Mouse (Mus musculus) stomach, adult 2 months (tissue): ENCODE results near the gene Vsig1. TPM values are rescaled to one million over a fixed set of nuclear protein-coding genes. Genes with fewer than 3 reads are reported as not detected.

Experiments
- polyA plus RNA-seq: library from polyadenylated mRNA; depleted of rRNA; stranded (reverse); fragments of >200 nt; gene quantifications from 2 replicates; pipeline ENCODE4 v1.2.3, GENCODE M21; 2012; rRNA removed

Gene Vsig1
- polyA plus RNA-seq: 48.6 and 68.0 TPM in 2 replicates

DNA sequence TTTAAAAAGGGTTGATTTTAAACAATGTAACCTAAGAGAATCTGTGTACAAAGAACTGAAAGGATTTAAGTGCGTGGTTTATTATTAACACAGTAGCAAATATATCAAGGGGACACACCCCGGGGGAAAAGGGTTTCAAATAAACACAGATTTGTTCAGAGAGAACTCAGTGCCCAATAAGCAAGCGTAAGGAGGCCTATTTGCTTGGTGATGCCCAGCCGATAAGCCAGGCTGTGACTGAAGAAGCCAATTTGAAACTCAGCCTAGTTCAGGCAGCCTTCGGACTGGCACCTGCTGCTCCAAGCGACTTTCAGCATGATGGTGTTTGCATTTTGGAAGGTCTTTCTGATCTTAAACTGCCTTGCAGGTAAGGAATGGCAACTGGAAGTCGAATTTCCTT lies at the start of gene Vsig1:
Gene Vsig1, plus strand, starts transcription at position 249 of the 400 bp plus-strand sequence.

DNA sequence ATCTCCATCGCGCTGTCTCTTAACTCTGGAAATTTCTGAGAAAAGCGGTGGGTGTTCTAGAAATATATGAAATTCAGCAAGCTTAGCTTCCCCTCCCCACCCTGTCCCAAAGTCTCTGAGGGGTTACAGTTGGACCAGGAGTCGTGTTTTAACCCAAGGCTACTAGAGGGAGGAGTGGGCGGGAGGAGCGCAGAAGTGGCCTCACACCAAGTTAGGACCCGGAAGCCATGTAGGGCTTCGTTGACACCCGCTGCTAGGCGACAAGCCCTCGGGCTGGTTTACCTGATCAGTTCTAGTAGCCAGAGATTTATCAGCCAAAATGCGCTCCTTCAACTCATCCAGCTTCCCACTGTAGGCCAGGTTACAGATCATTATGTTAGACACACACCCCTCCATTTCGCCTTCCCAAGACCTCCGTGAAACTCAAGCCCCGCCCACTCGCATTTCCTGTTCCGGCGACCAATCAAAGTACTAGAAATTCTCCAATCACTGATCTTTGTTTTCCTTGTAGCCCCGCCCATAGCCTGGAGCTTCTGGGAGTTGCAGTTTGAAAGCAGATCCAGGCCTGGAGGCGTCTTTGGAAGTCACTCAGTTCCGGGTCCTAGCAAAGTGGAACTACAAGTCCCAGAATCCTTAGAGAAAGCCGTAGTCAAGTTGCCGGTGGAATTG lies 49.0 kb downstream of the Vsig1 start, which contains the start of the genes Psmd10 and Atg4a:
Gene Psmd10, minus strand, starts transcription at position 457 of the 669 bp plus-strand sequence.
Gene Atg4a, plus strand, starts transcription at position 636 of the 669 bp plus-strand sequence.

Other genes starting within 250 kb of the Vsig1 start
- gene Mid2, start 243.0 kb upstream of the Vsig1 start, polyA plus RNA-seq: 1.6 and 6.5 TPM in 2 replicates
- not detected in 2 replicates for gene Tex13b, start 94.2 kb upstream of the Vsig1 start, polyA plus RNA-seq
- 0.32 and 0.57 TPM in 2 replicates for gene Psmd10, start 49.1 kb downstream of the Vsig1 start, polyA plus RNA-seq
- gene Atg4a, start 49.3 kb downstream of the Vsig1 start, polyA plus RNA-seq: 0.46 and 0.75 TPM in 2 replicates